Mouse (Mus musculus) urinary bladder, postnatal 36 days (tissue): Measurements from ENCODE around the gene Tspan32.

Source experiments
- DNase-seq, 2 experiments: peaks; one replicate each; pipeline ENCODE4 v3.0.0; 2022; ENCODE audit warnings: low spot score in 2 of 2, mixed read lengths in 1 of 2

Gene Tspan32

DNA sequence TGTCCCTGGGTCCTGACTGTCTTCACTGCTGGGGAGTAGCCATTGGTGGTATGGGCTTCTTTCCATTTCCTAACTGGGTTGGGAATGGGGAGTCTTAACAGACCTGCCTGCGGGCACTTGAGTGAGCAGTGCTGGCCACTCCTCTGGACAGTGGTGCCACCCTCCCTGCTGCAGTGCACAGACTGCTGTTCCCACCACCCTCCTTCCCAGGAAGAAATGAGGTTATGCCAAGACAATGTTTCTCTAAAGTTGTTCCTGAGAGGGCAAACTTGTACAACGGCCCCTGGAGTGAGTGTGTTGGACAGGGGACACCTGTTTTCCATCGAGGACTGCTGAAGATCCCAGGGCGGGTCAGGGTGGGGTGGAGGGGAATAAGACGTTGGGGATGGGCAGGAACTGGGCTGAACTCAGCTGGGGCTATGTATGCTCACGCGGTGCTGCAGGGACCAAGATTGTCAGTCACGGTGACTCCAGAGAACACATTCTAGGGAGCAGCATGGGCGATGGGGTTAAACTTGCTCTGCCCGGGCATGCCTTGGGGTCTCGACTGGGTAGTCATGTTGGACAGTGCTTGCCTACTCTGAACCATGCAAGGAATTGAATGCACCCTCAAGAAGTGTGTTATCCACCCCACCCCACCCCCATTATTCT, 49.2 kb downstream of the Tspan32 start:
- no peak for DNase-seq

- no peak for DNase-seq
These were observed 49.7 kb downstream of the Tspan32 start for GRCm38 (mm10) chr7:143054612-143054965.

GRCm38 (mm10) chr7:143055001-143055400, 50.2 kb downstream of the Tspan32 start:
- DNase-seq, result no peak

DNA sequence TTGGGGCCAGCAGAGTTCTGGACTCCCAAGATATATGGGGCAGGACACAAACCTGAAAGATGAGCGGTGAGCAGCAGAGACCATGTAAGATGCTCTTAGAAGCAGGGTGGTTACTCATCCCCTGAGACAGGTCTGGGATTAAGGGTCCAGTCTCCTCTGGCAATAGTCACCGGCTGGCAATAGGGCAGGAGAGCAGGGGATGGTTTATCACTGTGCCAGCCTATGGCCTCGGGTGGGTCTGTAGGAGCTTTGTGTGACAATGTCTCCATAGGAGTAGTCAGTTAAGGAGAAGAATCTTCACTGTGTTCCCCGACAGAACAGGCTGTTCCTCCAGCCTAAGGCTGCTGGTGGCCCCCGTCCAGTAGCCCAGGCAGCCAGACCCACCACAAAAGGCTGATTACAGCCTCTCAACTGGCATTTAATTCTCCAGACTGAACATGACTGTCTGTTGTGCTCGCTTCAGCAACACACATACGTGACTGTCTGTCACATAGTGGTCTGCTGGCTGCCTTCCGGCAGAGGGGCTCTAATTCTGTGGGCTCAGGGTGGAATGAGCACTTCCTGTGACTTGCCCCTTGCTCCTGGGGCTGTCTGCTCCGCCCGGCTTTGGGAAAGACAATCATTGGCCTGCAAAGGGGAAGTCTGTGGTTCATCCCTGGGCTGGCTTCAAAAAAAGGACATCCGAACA, 50.8 kb downstream of the Tspan32 start:
- no peak for DNase-seq

DNA sequence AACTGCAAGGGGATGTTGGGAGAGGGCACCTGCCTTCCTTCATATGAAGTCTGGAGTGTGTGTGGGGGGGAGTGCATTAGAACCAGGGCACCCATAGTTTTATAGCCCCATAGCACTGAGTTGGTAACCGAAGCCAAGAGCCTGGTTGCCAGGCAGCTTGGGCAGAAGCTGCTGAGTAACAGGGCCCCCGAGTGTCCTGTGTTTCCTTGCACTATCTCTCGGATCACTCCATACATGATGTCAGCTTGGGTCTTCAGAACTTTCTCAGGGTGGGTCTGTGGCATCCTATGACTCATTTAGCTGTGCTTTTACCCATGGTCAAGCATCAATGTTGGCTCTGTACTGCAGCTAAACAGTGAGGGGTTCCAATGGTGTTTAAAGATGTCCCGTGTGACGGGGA, 52.2 kb downstream of the Tspan32 start:
- no peak for DNase-seq

GRCm38 (mm10) chr7:143057667-143058220, 52.9 kb downstream of the Tspan32 start:
- DNase-seq, result no peak

- DNase-seq, result no peak
These were observed 53.4 kb downstream of the Tspan32 start for GRCm38 (mm10) chr7:143058221-143058697.

GRCm38 (mm10) chr7:143059202-143059870, 54.5 kb downstream of the Tspan32 start:
- no peak for DNase-seq

DNA sequence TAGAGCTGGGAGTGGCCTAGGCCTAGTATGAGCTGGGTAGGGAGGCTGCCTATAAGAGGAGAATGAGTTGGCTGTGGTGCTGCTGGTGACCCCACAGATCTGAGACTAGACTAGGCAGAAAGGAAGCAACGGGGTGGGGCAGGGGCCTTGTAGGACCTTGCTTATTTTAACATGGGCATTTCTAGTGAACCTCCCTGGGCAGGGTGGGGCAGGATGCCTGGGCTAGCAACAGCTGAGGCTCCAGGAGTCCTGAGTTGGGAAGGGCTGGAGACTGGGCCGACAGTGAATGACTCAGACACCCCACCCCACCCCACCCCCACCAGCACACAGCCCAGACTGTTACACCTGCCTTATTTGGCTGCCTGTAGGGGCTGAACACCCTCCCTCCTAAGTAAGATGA, 57.9 kb downstream of the Tspan32 start:
- DNase-seq, result no peak

GRCm38 (mm10) chr7:143064226-143064625, 59.4 kb downstream of the Tspan32 start:
- DNase-seq, result no peak

DNA sequence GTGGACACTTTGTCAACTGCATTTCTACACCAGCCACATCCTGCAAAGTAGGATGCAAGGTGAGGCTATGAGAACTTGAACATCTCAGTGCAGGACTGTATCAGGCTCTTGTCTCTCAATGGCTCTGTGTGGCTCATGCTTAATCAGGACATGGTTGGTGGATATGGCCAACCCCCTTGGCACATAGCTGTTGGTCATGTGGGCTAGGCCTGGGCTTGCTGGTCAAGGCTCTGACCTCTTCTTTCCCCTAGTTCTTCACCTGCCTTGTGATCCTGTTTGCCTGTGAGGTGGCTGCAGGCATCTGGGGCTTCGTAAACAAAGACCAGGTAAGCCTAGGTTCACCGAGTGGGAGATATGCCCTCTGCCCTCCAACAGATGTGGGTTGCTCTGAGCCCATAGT, 60.8 kb downstream of the Tspan32 start:
- DNase-seq, result no peak

GRCm38 (mm10) chr7:143067469-143067868, 62.6 kb downstream of the Tspan32 start:
- no peak for DNase-seq

- DNase-seq, result no peak
These were observed 63.1 kb downstream of the Tspan32 start for GRCm38 (mm10) chr7:143067897-143068296.

- DNase-seq, result peak in 1 of 2 experiments; percentile 18
These were observed 63.6 kb downstream of the Tspan32 start for GRCm38 (mm10) chr7:143068316-143068881.

- peak; percentile 96 to 98 for DNase-seq
These were observed 64.2 kb downstream of the Tspan32 start, which contains the start of gene Tssc4 for GRCm38 (mm10) chr7:143068882-143069591. Tssc4 (plus strand) TSS chr7:143069249.
